Mouse (Mus musculus): ENCODE data around the gene Crlf1. TPM values are rescaled to one million over a fixed set of nuclear protein-coding genes. Genes with fewer than 3 reads are reported as not detected.
A peak's percentile ranks its signal among the peaks of the same experiment; 100 is the strongest.

Gene Crlf1
- polyA plus RNA-seq (2015; fragmentation: Nextera tagmentation; extraction: Ambion mirVana), result 6.1 and 8.2 TPM in 2 replicates

DNA sequence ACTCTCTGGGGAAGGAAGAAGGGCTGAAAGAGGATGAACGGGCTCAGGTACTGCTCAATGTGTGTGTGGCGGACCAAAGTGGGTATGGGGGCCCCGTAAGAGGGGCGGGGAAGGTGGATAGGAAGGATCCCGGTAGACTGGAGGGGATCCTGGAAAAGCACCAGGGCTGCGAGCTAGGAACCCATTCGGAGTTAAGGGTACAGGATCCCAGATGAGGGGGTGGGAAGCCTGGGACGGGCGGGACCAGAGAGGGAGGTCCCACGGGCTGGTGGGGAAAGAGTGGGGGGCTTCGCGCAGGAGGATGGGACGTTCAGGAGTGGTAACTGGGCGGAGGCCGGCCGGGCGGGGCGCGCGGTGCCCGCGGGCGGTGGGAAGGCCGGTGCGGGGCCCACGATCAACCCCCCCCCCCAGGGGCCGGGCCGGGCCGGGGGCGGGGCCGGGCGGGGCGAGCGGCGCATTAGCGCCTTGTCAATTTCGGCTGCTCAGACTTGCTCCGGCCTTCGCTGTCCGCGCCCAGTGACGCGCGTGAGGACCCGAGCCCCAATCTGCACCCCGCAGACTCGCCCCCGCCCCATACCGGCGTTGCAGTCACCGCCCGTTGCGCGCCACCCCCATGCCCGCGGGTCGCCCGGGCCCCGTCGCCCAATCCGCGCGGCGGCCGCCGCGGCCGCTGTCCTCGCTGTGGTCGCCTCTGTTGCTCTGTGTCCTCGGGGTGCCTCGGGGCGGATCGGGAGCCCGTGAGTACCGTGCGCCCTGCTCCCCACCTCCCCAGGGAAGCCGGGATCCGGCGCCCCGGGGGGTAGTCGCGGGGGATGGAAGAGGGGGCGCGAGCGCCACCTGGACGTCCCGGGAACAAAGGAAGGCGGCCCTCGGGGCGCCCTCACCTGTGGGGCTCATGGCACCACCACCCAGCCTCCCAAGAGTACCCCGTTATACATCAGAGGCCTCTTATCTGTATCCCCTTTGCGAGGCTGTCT is at the start of gene Crlf1:
Crlf1 (plus strand) TSS at position 495 of the 977 bp plus-strand sequence.
- peak; percentile 3; the same call in 1 of the 2 replicates for ATAC-seq
- H3K36me3 ChIP-seq (ENCODE audit: control insufficient read depth, insufficient read depth), result no peaks in the 10 kb centered on the region
- peak within 1 kb of the TSS; percentile 43 for H3K4me3 ChIP-seq (replicated peaks; ENCODE audit: low read length)
- H3K4me1 ChIP-seq (replicated peaks; ENCODE audit: control insufficient read depth, insufficient read depth, low read length), result peaks cover 35% of the 10 kb centered on the region
- under 1% methylated on average over 70 of the region's 93 CpGs for WGBS
- no peak within 1 kb of the TSS for H3K27ac ChIP-seq (ENCODE audit: low read length)
- H3K9me3 ChIP-seq (ENCODE audit: control insufficient read depth, low read length), result no peaks in the 10 kb centered on the region
- peaks cover 89% of the 10 kb centered on the region for H3K27me3 ChIP-seq (replicated peaks; ENCODE audit: control insufficient read depth, insufficient read depth, low read length)
- peak within 1 kb of the TSS; percentile 64 for H3K4me2 ChIP-seq (ENCODE audit: low read length)
- H3K9ac ChIP-seq (replicated peaks; ENCODE audit: low read depth, low read length), result peak within 1 kb of the TSS; percentile 47

DNA sequence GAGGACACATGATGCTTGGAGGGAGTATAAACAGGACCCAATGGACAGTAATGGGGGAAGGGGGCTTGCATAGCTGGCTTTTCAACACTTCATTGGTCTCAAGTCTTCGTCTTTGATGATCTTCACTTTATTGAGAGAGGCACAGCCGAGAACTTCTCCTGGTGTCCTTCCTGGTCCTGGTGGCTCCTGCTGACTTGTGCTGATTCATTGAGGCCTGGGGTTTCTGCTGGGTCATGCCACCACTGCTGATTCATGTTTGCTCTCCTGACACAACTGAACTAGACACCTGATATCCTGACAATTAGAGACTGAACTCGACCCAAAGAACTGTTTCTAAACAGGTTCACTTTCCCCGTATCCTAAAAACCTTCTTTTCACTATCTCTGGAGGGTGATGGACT is 49.6 kb upstream of the Crlf1 start:
- Histone ChIP-seq H3K27me3 (replicated peaks; ENCODE audit: control insufficient read depth, insufficient read depth, low read length) (no peaks in the 10 kb centered on the region), H3K4me2 (ENCODE audit: low read length) (no peak overlapping the region)
- 81% methylated on average over 4 of the region's 4 CpGs for WGBS

GRCm38 (mm10) chr8:70445988-70446387 is 47.0 kb upstream of the Crlf1 start:
- no peak for ATAC-seq
- H3K4me1 ChIP-seq (replicated peaks; ENCODE audit: control insufficient read depth, insufficient read depth, low read length), result 0 out of 2 replicates have a peak, but pooled peaks cover 2% of the 10 kb centered on the region
- no peak overlapping the region for H3K4me3 ChIP-seq (replicated peaks; ENCODE audit: low read length)
- H3K4me2 ChIP-seq (ENCODE audit: low read length), result no peak overlapping the region
- no peaks in the 10 kb centered on the region for H3K9me3 ChIP-seq (ENCODE audit: control insufficient read depth, low read length)
- no peak overlapping the region for H3K9ac ChIP-seq (replicated peaks; ENCODE audit: low read depth, low read length)
- H3K36me3 ChIP-seq (ENCODE audit: control insufficient read depth, insufficient read depth), result no peaks in the 10 kb centered on the region
- whole genome bisulfite sequencing, result 73% methylated on average over 1 of the region's 1 CpGs
- H3K27me3 ChIP-seq (replicated peaks; ENCODE audit: control insufficient read depth, insufficient read depth, low read length), result no peaks in the 10 kb centered on the region
- H3K27ac ChIP-seq (ENCODE audit: low read length), result no peak overlapping the region

More for the DNA sequence above, 49.6 kb upstream of the Crlf1 start:
- Histone ChIP-seq H3K4me1 (replicated peaks; ENCODE audit: control insufficient read depth, insufficient read depth, low read length) (peaks cover 12% of the 10 kb centered on the region), H3K9ac (replicated peaks; ENCODE audit: low read depth, low read length) (no peak overlapping the region), H3K9me3 (ENCODE audit: control insufficient read depth, low read length) (no peaks in the 10 kb centered on the region), H3K4me3 (replicated peaks; ENCODE audit: low read length) (no peak overlapping the region), H3K36me3 (ENCODE audit: control insufficient read depth, insufficient read depth) (no peaks in the 10 kb centered on the region), H3K27ac (ENCODE audit: low read length) (no peak overlapping the region)
- no peak for ATAC-seq

DNA sequence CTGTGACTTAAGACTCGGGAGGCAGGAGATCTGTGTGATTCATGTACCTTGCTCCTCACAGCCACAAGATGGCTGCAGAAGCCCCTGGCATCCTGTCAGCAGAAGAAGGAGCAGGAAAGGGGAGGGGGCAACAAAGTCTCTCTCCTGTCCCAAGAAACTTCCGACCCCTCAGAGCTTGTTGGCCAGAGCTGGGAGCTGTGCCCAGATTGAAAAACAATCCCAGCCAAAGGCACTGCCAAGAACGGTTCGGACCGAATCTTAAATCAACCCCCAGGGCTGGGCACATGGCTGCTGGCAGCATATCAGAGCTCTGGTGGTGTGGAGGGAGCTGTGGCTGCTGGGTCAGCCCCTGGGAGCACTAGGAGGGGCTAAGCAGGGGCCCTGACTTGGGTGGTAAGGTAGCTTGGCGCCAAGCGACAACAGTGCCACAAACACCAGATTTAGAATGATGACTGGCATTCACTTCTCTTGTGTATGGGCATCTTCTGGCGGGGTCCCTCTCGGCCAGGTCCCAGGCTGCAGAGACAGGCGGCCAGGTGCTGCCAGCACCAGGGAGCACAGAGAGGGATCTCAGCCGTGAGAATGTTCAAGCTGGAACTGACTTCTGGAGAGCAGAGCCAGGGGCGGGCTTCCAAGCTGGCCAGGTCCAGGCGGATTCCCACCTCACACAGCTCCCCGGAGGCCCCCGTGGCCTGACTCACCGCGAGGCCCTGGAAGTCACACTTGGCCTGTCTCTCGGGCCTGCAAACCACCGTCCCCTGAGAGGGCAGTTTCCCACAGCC is 45.1 kb upstream of the Crlf1 start:
- Histone ChIP-seq H3K27ac (ENCODE audit: low read length) (no peak overlapping the region), H3K4me2 (ENCODE audit: low read length) (no peak overlapping the region), H3K9me3 (ENCODE audit: control insufficient read depth, low read length) (no peaks in the 10 kb centered on the region), H3K4me3 (replicated peaks; ENCODE audit: low read length) (no peak overlapping the region), H3K4me1 (replicated peaks; ENCODE audit: control insufficient read depth, insufficient read depth, low read length) (0 out of 2 replicates have a peak, but pooled peaks cover 2% of the 10 kb centered on the region), H3K27me3 (replicated peaks; ENCODE audit: control insufficient read depth, insufficient read depth, low read length) (no peaks in the 10 kb centered on the region), H3K9ac (replicated peaks; ENCODE audit: low read depth, low read length) (no peak overlapping the region), H3K36me3 (ENCODE audit: control insufficient read depth, insufficient read depth) (no peaks in the 10 kb centered on the region)
- WGBS, result 66% methylated on average over 19 of the region's 19 CpGs
- peak; percentile 61 for ATAC-seq

DNA sequence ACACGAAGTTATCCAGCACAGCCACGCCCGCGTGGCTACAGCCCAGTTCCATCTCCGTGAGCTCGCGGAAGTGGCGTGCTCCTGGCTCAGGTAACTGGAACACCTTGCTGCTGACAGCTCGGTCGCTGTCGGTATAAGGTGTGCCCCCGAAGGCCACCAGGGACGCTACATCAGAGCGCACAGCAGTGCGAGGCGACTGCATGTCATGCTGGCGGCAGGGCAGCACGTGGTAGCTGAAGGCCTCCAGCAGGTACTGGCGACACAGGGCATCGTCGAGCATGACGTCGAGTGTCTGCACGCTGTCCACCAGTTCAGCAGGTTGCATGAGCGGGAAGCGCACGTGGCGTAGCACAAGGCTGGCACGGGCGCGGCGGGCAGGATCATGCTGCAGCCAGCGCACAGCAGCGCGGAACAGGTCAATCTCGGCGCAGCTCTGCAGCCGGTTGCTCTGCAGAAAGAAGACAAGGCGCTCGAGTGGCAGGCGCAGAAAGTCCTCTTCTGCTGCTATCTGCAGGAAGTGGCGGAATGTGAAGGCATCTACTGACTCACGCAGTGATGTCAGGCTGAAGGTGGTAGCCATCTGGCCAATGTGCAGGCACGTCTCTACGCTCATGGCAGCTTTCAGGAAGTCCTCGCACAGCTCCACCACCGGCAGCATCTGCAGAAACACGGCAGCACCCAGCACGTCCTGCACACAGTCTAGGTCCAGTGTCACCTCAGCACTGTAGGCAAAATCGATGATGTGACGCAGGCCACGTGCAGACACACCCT is 40.6 kb upstream of the Crlf1 start:
- Histone ChIP-seq H3K27ac (ENCODE audit: low read length) (no peak overlapping the region), H3K9ac (replicated peaks; ENCODE audit: low read depth, low read length) (no peak overlapping the region), H3K4me1 (replicated peaks; ENCODE audit: control insufficient read depth, insufficient read depth, low read length) (0 out of 2 replicates have a peak, but pooled peaks cover 2% of the 10 kb centered on the region), H3K4me2 (ENCODE audit: low read length) (no peak overlapping the region), H3K27me3 (replicated peaks; ENCODE audit: control insufficient read depth, insufficient read depth, low read length) (no peaks in the 10 kb centered on the region), H3K36me3 (ENCODE audit: control insufficient read depth, insufficient read depth) (no peaks in the 10 kb centered on the region), H3K4me3 (replicated peaks; ENCODE audit: low read length) (no peak overlapping the region), H3K9me3 (ENCODE audit: control insufficient read depth, low read length) (no peaks in the 10 kb centered on the region)
- peak; percentile 28; the same call in 1 of the 2 replicates for ATAC-seq
- WGBS, result 67% methylated on average over 52 of the region's 52 CpGs

DNA sequence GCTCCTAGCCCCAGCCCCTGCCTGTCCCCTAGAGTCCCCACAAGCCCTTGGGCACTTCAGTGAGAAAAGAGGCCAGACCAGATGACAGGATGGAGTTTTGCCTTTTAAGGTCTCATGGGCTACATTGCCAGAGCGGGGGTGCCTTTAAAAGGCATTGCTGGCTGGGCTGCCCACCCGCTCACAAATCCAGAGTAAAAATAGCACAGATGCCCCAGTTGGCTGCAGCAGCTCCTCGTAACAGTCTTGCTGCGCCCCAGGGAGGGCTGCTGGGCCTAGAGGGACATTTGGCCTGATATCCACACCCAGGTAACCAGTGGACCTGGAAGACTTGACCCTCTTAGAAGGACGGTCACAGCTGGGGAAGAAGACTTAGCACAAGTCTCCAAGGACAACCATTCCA is 39.1 kb upstream of the Crlf1 start:
- no peak for ATAC-seq
- Histone ChIP-seq H3K4me1 (replicated peaks; ENCODE audit: control insufficient read depth, insufficient read depth, low read length) (no peaks in the 10 kb centered on the region), H3K9me3 (ENCODE audit: control insufficient read depth, low read length) (no peaks in the 10 kb centered on the region), H3K4me2 (ENCODE audit: low read length) (no peak overlapping the region), H3K9ac (replicated peaks; ENCODE audit: low read depth, low read length) (no peak overlapping the region), H3K27me3 (replicated peaks; ENCODE audit: control insufficient read depth, insufficient read depth, low read length) (no peaks in the 10 kb centered on the region), H3K27ac (ENCODE audit: low read length) (no peak overlapping the region), H3K4me3 (replicated peaks; ENCODE audit: low read length) (no peak overlapping the region), H3K36me3 (ENCODE audit: control insufficient read depth, insufficient read depth) (no peaks in the 10 kb centered on the region)
- WGBS, result 95% methylated on average over 5 of the region's 5 CpGs

DNA sequence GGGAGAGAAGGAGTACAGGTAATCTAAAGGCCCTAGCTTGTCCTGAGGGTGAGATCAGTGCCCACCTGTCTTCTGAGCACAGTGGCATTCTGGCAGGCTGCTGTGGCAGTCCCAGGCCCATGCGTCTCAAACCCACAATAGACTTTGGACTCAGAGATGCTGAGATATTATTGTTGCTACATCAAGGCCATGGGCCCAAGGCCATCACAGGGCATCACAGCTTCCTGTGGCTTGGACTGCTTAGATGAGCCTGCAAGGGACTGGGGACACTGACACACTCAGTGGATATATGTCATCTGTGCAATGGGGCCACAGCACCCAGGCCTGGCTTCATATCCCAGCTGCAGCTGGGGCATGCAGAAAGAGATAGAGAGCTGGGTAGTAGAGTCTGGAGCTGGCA is 36.0 kb upstream of the Crlf1 start:
- no peak overlapping the region for H3K9ac ChIP-seq (replicated peaks; ENCODE audit: low read depth, low read length)
- H3K4me1 ChIP-seq (replicated peaks; ENCODE audit: control insufficient read depth, insufficient read depth, low read length), result no peaks in the 10 kb centered on the region
- H3K9me3 ChIP-seq (ENCODE audit: control insufficient read depth, low read length), result no peaks in the 10 kb centered on the region
- ATAC-seq, result no peak
- H3K27me3 ChIP-seq (replicated peaks; ENCODE audit: control insufficient read depth, insufficient read depth, low read length), result no peaks in the 10 kb centered on the region
- no peak overlapping the region for H3K4me3 ChIP-seq (replicated peaks; ENCODE audit: low read length)
- no peaks in the 10 kb centered on the region for H3K36me3 ChIP-seq (ENCODE audit: control insufficient read depth, insufficient read depth)
- no peak overlapping the region for H3K4me2 ChIP-seq (ENCODE audit: low read length)
- H3K27ac ChIP-seq (ENCODE audit: low read length), result no peak overlapping the region
- 79% methylated on average over 1 of the region's 1 CpGs for WGBS

DNA sequence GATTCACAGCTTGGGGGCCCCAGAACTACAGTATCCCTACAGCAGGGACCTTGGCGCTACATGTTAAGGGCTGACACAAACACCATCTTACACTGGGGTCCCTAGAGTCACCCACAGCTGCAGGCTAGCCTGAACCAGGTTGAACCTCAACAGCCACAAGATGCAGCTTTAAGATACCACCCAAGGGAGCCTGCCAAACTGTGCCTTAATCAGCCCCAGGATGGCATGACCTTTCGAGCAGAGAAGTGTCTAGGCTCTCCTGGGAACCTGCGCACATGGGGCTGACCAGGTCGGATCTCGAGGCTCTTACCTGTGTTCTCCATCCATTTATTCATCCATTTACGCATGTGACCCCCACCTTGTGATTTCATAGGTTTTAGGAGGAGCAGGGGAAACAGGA is 35.1 kb upstream of the Crlf1 start:
- Histone ChIP-seq H3K36me3 (ENCODE audit: control insufficient read depth, insufficient read depth) (no peaks in the 10 kb centered on the region), H3K9ac (replicated peaks; ENCODE audit: low read depth, low read length) (no peak overlapping the region), H3K27me3 (replicated peaks; ENCODE audit: control insufficient read depth, insufficient read depth, low read length) (no peaks in the 10 kb centered on the region), H3K4me3 (replicated peaks; ENCODE audit: low read length) (no peak overlapping the region), H3K4me2 (ENCODE audit: low read length) (no peak overlapping the region), H3K27ac (ENCODE audit: low read length) (no peak overlapping the region), H3K4me1 (replicated peaks; ENCODE audit: control insufficient read depth, insufficient read depth, low read length) (no peaks in the 10 kb centered on the region), H3K9me3 (ENCODE audit: control insufficient read depth, low read length) (no peaks in the 10 kb centered on the region)
- no peak for ATAC-seq
- 93% methylated on average over 6 of the region's 6 CpGs for WGBS

Measured in forebrain, embryonic 16.5 days (tissue).